Mouse (Mus musculus) lung, embryonic 16.5 days (tissue): ENCODE results near the gene Arl14. TPM values are rescaled to one million over a fixed set of nuclear protein-coding genes. Genes with fewer than 3 reads are reported as not detected.

Experiments
- ATAC-seq: fragments of 200-750 bp; cut with Nextera tagmentation; 2 replicates; pipeline ENCODE4 v1.8.0; 2017; ENCODE audit warnings: low read depth, mild to moderate bottlenecking, moderate library complexity
- H3K27ac ChIP-seq: fragments of 300-500 bp; sonication (generic); 2 replicates; pipeline ENCODE4 v1.5.1; 2014; ENCODE audit warnings: mild to moderate bottlenecking, control low read depth, low read length
- H3K27me3 ChIP-seq: fragments of 300-500 bp; sonication (generic); 2 replicates; pipeline ENCODE4 v1.6.1; 2014; ENCODE audit warnings: low read depth, low read length, mixed read lengths; ENCODE audit not compliant: control insufficient read depth, insufficient read depth
- H3K36me3 ChIP-seq: fragments of 300-500 bp; sonication (generic); 2 replicates; pipeline ENCODE4 v1.6.1; 2014; ENCODE audit warnings: low read length; ENCODE audit not compliant: control insufficient read depth, insufficient read depth
- H3K4me1 ChIP-seq: fragments of 300-500 bp; sonication (generic); replicated peaks from 2 replicates; pipeline ENCODE4 v1.6.1; 2014; ENCODE audit warnings: low read length, mixed read lengths; ENCODE audit not compliant: control insufficient read depth, insufficient read depth
- H3K4me2 ChIP-seq: fragments of 300-500 bp; sonication (generic); 2 replicates; pipeline ENCODE4 v1.6.1; 2014; ENCODE audit warnings: low read depth, low read length, control low read depth
- H3K4me3 ChIP-seq: fragments of 300-500 bp; sonication (generic); 2 replicates; pipeline ENCODE4 v1.5.1; 2014; ENCODE audit warnings: mild to moderate bottlenecking, low read length, control low read depth
- H3K9ac ChIP-seq: fragments of 300-500 bp; sonication (generic); 2 replicates; pipeline ENCODE4 v1.6.1; 2014; ENCODE audit warnings: low read length, control low read depth
- H3K9me3 ChIP-seq: fragments of 300-500 bp; sonication (generic); 2 replicates; pipeline ENCODE4 v1.6.1; 2016; ENCODE audit warnings: low read length; ENCODE audit not compliant: control insufficient read depth
- WGBS: fragments of 180-500 bp; shearing (Covaris S2); extraction: QIAGEN DNeasy Blood & Tissue Kit; methylation state at CpG from one replicate; pipeline ENCODE4 v1.1.7; 2014; 5-methylcytosine and 5-hydroxymethylcytosine counted together
- polyA plus RNA-seq: library from polyadenylated mRNA; unstranded; fragments of >200 nt; fragmentation: Nextera tagmentation; extraction: Ambion mirVana; gene quantifications from 2 replicates; pipeline ENCODE4 v1.2.1, GENCODE M21; 2015

Arl14 gene
- polyA plus RNA-seq: 1.1 TPM in 2 replicates

DNA sequence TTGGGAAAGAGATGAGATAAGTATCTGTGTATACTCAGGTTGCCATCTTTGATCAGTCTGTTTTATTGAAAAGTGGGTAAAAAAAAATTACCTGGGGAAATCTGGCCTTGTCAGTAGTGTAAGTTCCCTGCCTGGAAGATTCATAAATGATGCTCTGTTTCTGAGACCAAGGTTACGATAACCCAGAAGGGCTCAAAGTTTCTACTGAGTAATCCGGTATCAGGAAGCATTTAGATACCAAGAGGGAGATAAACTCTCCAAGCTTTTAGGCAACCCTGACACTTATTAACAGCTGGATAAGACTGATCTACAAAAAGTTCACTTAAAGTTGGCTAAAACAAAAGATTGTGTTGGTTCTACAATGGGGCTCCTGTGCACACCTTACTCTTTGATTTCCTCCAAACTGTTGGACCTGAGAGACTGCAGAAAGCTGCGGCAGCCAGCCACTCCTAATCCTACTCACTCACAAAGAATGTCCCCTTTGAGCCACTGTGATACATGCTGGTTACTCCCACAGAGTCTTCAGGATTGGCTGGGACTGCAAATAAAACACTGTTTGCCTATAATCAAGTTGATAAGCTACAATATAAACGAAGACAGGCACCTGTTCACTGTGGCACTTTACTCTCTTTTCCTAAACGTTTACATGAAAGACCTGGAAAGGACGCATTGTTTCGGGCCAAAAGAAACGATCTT is at the start of gene Arl14:
Gene Arl14, plus strand, starts transcription at position 614 of the 696 bp plus-strand sequence.
- Histone ChIP-seq H3K4me3 (peak within 1 kb of the TSS; percentile 27), H3K4me2 (peak within 1 kb of the TSS; percentile 46), H3K27ac (peak within 1 kb of the TSS; percentile 49), H3K9ac (peak within 1 kb of the TSS; percentile 24; the same call in 1 of the 2 replicates), H3K9me3 (no peaks in the 10 kb centered on the region), H3K4me1 (no peaks in the 10 kb centered on the region), H3K27me3 (no peaks in the 10 kb centered on the region), H3K36me3 (no peaks in the 10 kb centered on the region)
- peak; percentile 61; the same call in 1 of the 2 replicates for ATAC-seq
- whole genome bisulfite sequencing: 37% methylated on average over 8 of the region's 8 CpGs

- Histone ChIP-seq H3K4me3 (no peak overlapping the region), H3K27ac (no peak overlapping the region), H3K9me3 (no peaks in the 10 kb centered on the region), H3K4me2 (no peak overlapping the region), H3K27me3 (no peaks in the 10 kb centered on the region), H3K36me3 (no peaks in the 10 kb centered on the region), H3K9ac (no peak overlapping the region), H3K4me1 (no peaks in the 10 kb centered on the region)
- 0 out of 2 replicates have a peak, but pooled peaks have one; percentile 45 for ATAC-seq
- 21% methylated on average over 1 of the region's 1 CpGs for WGBS
Measured at GRCm38 (mm10) chr3:69175229-69175628, 47.0 kb upstream of the Arl14 start.

GRCm38 (mm10) chr3:69177168-69177797 is 44.9 kb upstream of the Arl14 start:
- Histone ChIP-seq H3K9me3 (no peaks in the 10 kb centered on the region), H3K27ac (no peak overlapping the region), H3K36me3 (no peaks in the 10 kb centered on the region), H3K4me1 (no peaks in the 10 kb centered on the region), H3K4me3 (no peak overlapping the region), H3K9ac (no peak overlapping the region), H3K4me2 (no peak overlapping the region), H3K27me3 (no peaks in the 10 kb centered on the region)
- 79% methylated on average over 15 of the region's 15 CpGs for WGBS
- ATAC-seq: no peak

- Histone ChIP-seq H3K4me1 (no peaks in the 10 kb centered on the region), H3K4me2 (no peak overlapping the region), H3K9ac (no peak overlapping the region), H3K36me3 (no peaks in the 10 kb centered on the region), H3K4me3 (no peak overlapping the region), H3K9me3 (no peaks in the 10 kb centered on the region), H3K27ac (no peak overlapping the region), H3K27me3 (no peaks in the 10 kb centered on the region)
- no peak for ATAC-seq
Measured at GRCm38 (mm10) chr3:69177914-69178313, 44.3 kb upstream of the Arl14 start.

GRCm38 (mm10) chr3:69178365-69179004 is 43.7 kb upstream of the Arl14 start:
- ATAC-seq: no peak
- Histone ChIP-seq H3K36me3 (no peaks in the 10 kb centered on the region), H3K27ac (no peak overlapping the region), H3K4me1 (no peaks in the 10 kb centered on the region), H3K4me3 (no peak overlapping the region), H3K9me3 (no peaks in the 10 kb centered on the region), H3K4me2 (no peak overlapping the region), H3K27me3 (no peaks in the 10 kb centered on the region), H3K9ac (no peak overlapping the region)
- WGBS: 76% methylated on average over 14 of the region's 14 CpGs

- 88% methylated on average over 8 of the region's 8 CpGs for WGBS
- H3K9ac ChIP-seq: no peak overlapping the region
Measured at GRCm38 (mm10) chr3:69181531-69181930, 40.7 kb upstream of the Arl14 start.

DNA sequence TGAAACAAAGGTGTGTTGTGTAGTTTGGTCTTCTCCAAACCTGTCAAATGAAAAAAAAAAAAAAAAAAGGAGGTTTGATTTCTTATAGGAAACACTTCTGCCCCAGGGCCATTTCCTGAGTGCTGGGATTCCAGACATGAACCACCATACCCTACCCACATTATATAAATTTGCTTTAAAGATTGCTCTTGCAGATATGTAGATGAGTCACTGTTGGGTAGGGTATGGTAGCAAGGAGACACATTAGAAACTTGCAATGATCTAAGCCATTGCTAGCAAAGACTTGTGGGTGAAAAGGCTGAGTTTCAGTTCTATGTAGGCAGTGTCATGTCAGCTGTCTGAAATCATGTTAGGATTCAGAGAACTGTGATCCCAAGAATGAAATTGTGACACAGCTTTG is 40.0 kb upstream of the Arl14 start:
- H3K4me1 ChIP-seq: no peaks in the 10 kb centered on the region
- no peak overlapping the region for H3K4me3 ChIP-seq
- H3K9ac ChIP-seq: no peak overlapping the region
- H3K36me3 ChIP-seq: no peaks in the 10 kb centered on the region
- no peak for ATAC-seq
- H3K4me2 ChIP-seq: no peak overlapping the region
- no peak overlapping the region for H3K27ac ChIP-seq
- no peaks in the 10 kb centered on the region for H3K9me3 ChIP-seq
- no peaks in the 10 kb centered on the region for H3K27me3 ChIP-seq

More at GRCm38 (mm10) chr3:69181531-69181930, 40.7 kb upstream of the Arl14 start:
- no peaks in the 10 kb centered on the region for H3K9me3 ChIP-seq
- no peak overlapping the region for H3K27ac ChIP-seq
- no peaks in the 10 kb centered on the region for H3K27me3 ChIP-seq
- H3K4me3 ChIP-seq: no peak overlapping the region
- no peak overlapping the region for H3K4me2 ChIP-seq
- no peaks in the 10 kb centered on the region for H3K4me1 ChIP-seq
- no peaks in the 10 kb centered on the region for H3K36me3 ChIP-seq
- no peak for ATAC-seq

- Histone ChIP-seq H3K4me3 (no peak overlapping the region), H3K9ac (no peak overlapping the region), H3K27me3 (no peaks in the 10 kb centered on the region), H3K4me1 (no peaks in the 10 kb centered on the region), H3K27ac (no peak overlapping the region), H3K9me3 (no peaks in the 10 kb centered on the region), H3K4me2 (no peak overlapping the region), H3K36me3 (no peaks in the 10 kb centered on the region)
- ATAC-seq: no peak
- WGBS: 65% methylated on average over 7 of the region's 7 CpGs
Measured at GRCm38 (mm10) chr3:69185244-69185643, 37.0 kb upstream of the Arl14 start.

DNA sequence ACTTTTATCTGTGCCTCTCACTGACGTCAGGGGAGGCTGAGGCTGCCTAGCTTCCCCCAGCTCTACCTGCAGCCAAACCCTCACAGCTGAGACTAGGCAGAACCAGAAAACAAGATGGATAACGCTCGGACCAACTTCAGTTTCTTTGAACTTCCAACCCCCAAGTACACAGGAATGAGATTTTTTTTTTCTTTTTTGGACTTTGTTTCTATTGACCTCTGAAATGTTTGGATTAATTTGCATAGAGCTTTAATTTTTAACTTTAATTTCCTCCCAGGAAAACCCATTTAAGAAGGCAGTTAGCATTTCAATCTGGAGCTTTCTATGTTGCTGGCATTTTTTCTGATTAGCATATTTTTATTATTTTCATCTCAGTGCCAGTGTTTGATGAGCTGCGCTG is 36.2 kb upstream of the Arl14 start:
- WGBS: 69% methylated on average over 4 of the region's 4 CpGs
- Histone ChIP-seq H3K9me3 (no peaks in the 10 kb centered on the region), H3K4me1 (no peaks in the 10 kb centered on the region), H3K36me3 (no peaks in the 10 kb centered on the region), H3K27me3 (no peaks in the 10 kb centered on the region), H3K4me3 (no peak overlapping the region), H3K27ac (no peak overlapping the region), H3K9ac (no peak overlapping the region), H3K4me2 (no peak overlapping the region)
- no peak for ATAC-seq
